Mouse (Mus musculus): ENCODE results near the gene Trappc5. TPM values are rescaled to one million over a fixed set of nuclear protein-coding genes. Genes with fewer than 3 reads are reported as not detected.

The Trappc5 gene
- polyA plus RNA-seq (2016; fragmentation: Nextera tagmentation; extraction: Ambion mirVana), result 44.7 and 45.3 TPM in 2 replicates

- peak; percentile 93 for DNase-seq (ENCODE audit: low spot score)
- Histone ChIP-seq H3K27me3 (ENCODE audit: insufficient read depth, poor library complexity, severe bottlenecking) (no peaks in the 10 kb centered on the region), H3K27ac (peak within 1 kb of the TSS; percentile 94), H3K9me3 (peaks cover 5% of the 10 kb centered on the region; the same call in 1 of the 2 replicates), H3K4me1 (replicated peaks) (peaks cover 24% of the 10 kb centered on the region), H3K4me3 (peak within 1 kb of the TSS; percentile 78), H3K36me3 (peaks cover 30% of the 10 kb centered on the region)
- WGBS, result 2% methylated on average over 61 of the region's 61 CpGs
Observed at GRCm38 (mm10) chr8:3676131-3676992, at the start of gene Trappc5. Gene Trappc5, plus strand, starts transcription at chr8:3676299.

- no peak overlapping the region for H3K27ac ChIP-seq
- no peak overlapping the region for H3K4me3 ChIP-seq
- H3K4me1 ChIP-seq (replicated peaks), result peaks cover 17% of the 10 kb centered on the region
- H3K9me3 ChIP-seq, result no peaks in the 10 kb centered on the region
- no peak for DNase-seq (ENCODE audit: low spot score)
- H3K27me3 ChIP-seq (ENCODE audit: insufficient read depth, poor library complexity, severe bottlenecking), result peaks cover 23% of the 10 kb centered on the region; the same call in 1 of the 2 replicates
- H3K36me3 ChIP-seq, result no peaks in the 10 kb centered on the region
- WGBS, result 63% methylated on average over 5 of the region's 5 CpGs
Observed at GRCm38 (mm10) chr8:3626971-3627370, 49.1 kb upstream of the Trappc5 start.

GRCm38 (mm10) chr8:3628014-3628413 lies 48.1 kb upstream of the Trappc5 start:
- 32% methylated on average over 5 of the region's 5 CpGs for WGBS
- no peaks in the 10 kb centered on the region for H3K36me3 ChIP-seq
- no peak for DNase-seq (ENCODE audit: low spot score)
- peaks cover 23% of the 10 kb centered on the region; the same call in 1 of the 2 replicates for H3K27me3 ChIP-seq (ENCODE audit: insufficient read depth, poor library complexity, severe bottlenecking)
- no peaks in the 10 kb centered on the region for H3K9me3 ChIP-seq
- H3K4me3 ChIP-seq, result no peak overlapping the region
- H3K27ac ChIP-seq, result no peak overlapping the region
- H3K4me1 ChIP-seq (replicated peaks), result peaks cover 9% of the 10 kb centered on the region

GRCm38 (mm10) chr8:3630647-3631477 lies 45.2 kb upstream of the Trappc5 start, which contains the start of gene Stxbp2:
Gene Stxbp2, plus strand, starts transcription at chr8:3630955.
- DNase-seq (ENCODE audit: low spot score), result peak; percentile 57
- peaks cover 23% of the 10 kb centered on the region; the same call in 1 of the 2 replicates for H3K27me3 ChIP-seq (ENCODE audit: insufficient read depth, poor library complexity, severe bottlenecking)
- peaks cover 9% of the 10 kb centered on the region for H3K4me1 ChIP-seq (replicated peaks)
- H3K27ac ChIP-seq, result peak within 1 kb of the TSS; percentile 80
- WGBS, result 7% methylated on average over 47 of the region's 47 CpGs
- peak within 1 kb of the TSS; percentile 66 for H3K4me3 ChIP-seq
- no peaks in the 10 kb centered on the region for H3K9me3 ChIP-seq
- H3K36me3 ChIP-seq, result peaks cover 13% of the 10 kb centered on the region

GRCm38 (mm10) chr8:3631478-3631875 lies 44.6 kb upstream of the Trappc5 start:
- Histone ChIP-seq H3K27me3 (ENCODE audit: insufficient read depth, poor library complexity, severe bottlenecking) (peaks cover 23% of the 10 kb centered on the region; the same call in 1 of the 2 replicates), H3K4me3 (peak overlapping the region; percentile 66), H3K27ac (peak overlapping the region; percentile 80), H3K9me3 (no peaks in the 10 kb centered on the region), H3K4me1 (replicated peaks) (peaks cover 9% of the 10 kb centered on the region), H3K36me3 (peaks cover 19% of the 10 kb centered on the region)
- WGBS, result 19% methylated on average over 8 of the region's 8 CpGs
- DNase-seq (ENCODE audit: low spot score), result no peak

GRCm38 (mm10) chr8:3645804-3646203 lies 30.3 kb upstream of the Trappc5 start:
- 26% methylated on average over 5 of the region's 5 CpGs for WGBS
- H3K4me3 ChIP-seq, result no peak overlapping the region
- no peaks in the 10 kb centered on the region for H3K27me3 ChIP-seq (ENCODE audit: insufficient read depth, poor library complexity, severe bottlenecking)
- no peak overlapping the region for H3K27ac ChIP-seq
- no peak for DNase-seq (ENCODE audit: low spot score)
- H3K36me3 ChIP-seq, result 0 out of 2 replicates have a peak, but pooled peaks cover 5% of the 10 kb centered on the region
- H3K4me1 ChIP-seq (replicated peaks), result 0 out of 2 replicates have a peak, but pooled peaks cover 5% of the 10 kb centered on the region
- H3K9me3 ChIP-seq, result no peaks in the 10 kb centered on the region

GRCm38 (mm10) chr8:3646824-3647531 lies 29.1 kb upstream of the Trappc5 start:
- 88% methylated on average over 6 of the region's 6 CpGs for WGBS
- Histone ChIP-seq H3K36me3 (no peaks in the 10 kb centered on the region), H3K27me3 (ENCODE audit: insufficient read depth, poor library complexity, severe bottlenecking) (no peaks in the 10 kb centered on the region), H3K9me3 (no peaks in the 10 kb centered on the region), H3K27ac (no peak overlapping the region), H3K4me1 (replicated peaks) (0 out of 2 replicates have a peak, but pooled peaks cover 5% of the 10 kb centered on the region), H3K4me3 (no peak overlapping the region)
- no peak for DNase-seq (ENCODE audit: low spot score)

- H3K4me3 ChIP-seq, result no peak overlapping the region
- no peaks in the 10 kb centered on the region for H3K36me3 ChIP-seq
- 83% methylated on average over 4 of the region's 4 CpGs for WGBS
- 0 out of 2 replicates have a peak, but pooled peaks cover 5% of the 10 kb centered on the region for H3K4me1 ChIP-seq (replicated peaks)
- no peak overlapping the region for H3K27ac ChIP-seq
- H3K9me3 ChIP-seq, result no peaks in the 10 kb centered on the region
- no peak for DNase-seq (ENCODE audit: low spot score)
- H3K27me3 ChIP-seq (ENCODE audit: insufficient read depth, poor library complexity, severe bottlenecking), result no peaks in the 10 kb centered on the region
Observed at GRCm38 (mm10) chr8:3647561-3647960, 28.5 kb upstream of the Trappc5 start.

- WGBS, result 67% methylated on average over 2 of the region's 2 CpGs
- H3K4me3 ChIP-seq, result no peak overlapping the region
- H3K4me1 ChIP-seq (replicated peaks), result 0 out of 2 replicates have a peak, but pooled peaks cover 5% of the 10 kb centered on the region
- H3K36me3 ChIP-seq, result no peaks in the 10 kb centered on the region
- no peaks in the 10 kb centered on the region for H3K9me3 ChIP-seq
- DNase-seq (ENCODE audit: low spot score), result no peak
- no peak overlapping the region for H3K27ac ChIP-seq
- H3K27me3 ChIP-seq (ENCODE audit: insufficient read depth, poor library complexity, severe bottlenecking), result no peaks in the 10 kb centered on the region
Observed at GRCm38 (mm10) chr8:3648268-3648667, 27.8 kb upstream of the Trappc5 start.

- Histone ChIP-seq H3K27me3 (ENCODE audit: insufficient read depth, poor library complexity, severe bottlenecking) (no peaks in the 10 kb centered on the region), H3K9me3 (no peaks in the 10 kb centered on the region), H3K36me3 (no peaks in the 10 kb centered on the region), H3K4me1 (replicated peaks) (0 out of 2 replicates have a peak, but pooled peaks cover 5% of the 10 kb centered on the region), H3K27ac (no peak overlapping the region), H3K4me3 (no peak overlapping the region)
- no peak for DNase-seq (ENCODE audit: low spot score)
- WGBS, result 38% methylated on average over 1 of the region's 1 CpGs
Observed at GRCm38 (mm10) chr8:3648990-3649389, 27.1 kb upstream of the Trappc5 start.

GRCm38 (mm10) chr8:3652845-3653244 lies 23.3 kb upstream of the Trappc5 start:
- no peak overlapping the region for H3K4me3 ChIP-seq
- no peaks in the 10 kb centered on the region for H3K27me3 ChIP-seq (ENCODE audit: insufficient read depth, poor library complexity, severe bottlenecking)
- H3K27ac ChIP-seq, result no peak overlapping the region
- peaks cover 19% of the 10 kb centered on the region for H3K4me1 ChIP-seq (replicated peaks)
- no peaks in the 10 kb centered on the region for H3K9me3 ChIP-seq
- 65% methylated on average over 3 of the region's 3 CpGs for WGBS
- no peak for DNase-seq (ENCODE audit: low spot score)
- H3K36me3 ChIP-seq, result no peaks in the 10 kb centered on the region
